Mouse (Mus musculus) C2C12 (cell line): ENCODE results near the gene Icmt.

Experiments used
- CEBPB ChIP-seq: IDR thresholded peaks from one replicate; pipeline ENCODE4 v1.6.1; 2011; ENCODE audit warnings: low read depth, mild to moderate bottlenecking, control low read depth, moderate library complexity
- CTCF ChIP-seq: IDR thresholded peaks from one replicate; pipeline ENCODE4 v1.5.1; 2011; ENCODE audit not compliant: control insufficient read depth, insufficient read depth, insufficient read length
- FOSL1 ChIP-seq: IDR thresholded peaks from one replicate; pipeline ENCODE4 v1.8.0; 2011; ENCODE audit warnings: mild to moderate bottlenecking, low read length; ENCODE audit not compliant: poor library complexity, insufficient read depth, severe bottlenecking
- MYOD1 ChIP-seq: IDR thresholded peaks from one replicate; pipeline ENCODE4 v1.6.1; 2011; ENCODE audit warnings: low read depth; ENCODE audit not compliant: control insufficient read depth, insufficient read length
- USF1 ChIP-seq: IDR thresholded peaks from one replicate; pipeline ENCODE4 v1.6.1; 2011; ENCODE audit warnings: low read depth, mild to moderate bottlenecking, control low read depth, moderate library complexity

GRCm38 (mm10) chr4:152295916-152296315 lies 1.1 kb upstream of the Icmt start:
- no peak for TF ChIP-seq CTCF
- no peak for TF ChIP-seq FOSL1
- no peak for TF ChIP-seq CEBPB
- no peak for TF ChIP-seq MYOD1
- TF ChIP-seq USF1 = no peak
